Mouse (Mus musculus): ENCODE results near the gene Fam187a. TPM values are rescaled to one million over a fixed set of nuclear protein-coding genes. Genes with fewer than 3 reads are reported as not detected.

Gene Fam187a
- not detected for total RNA-seq (2021)
- long read RNA-seq, experiment 1 = 0 reads
- long read RNA-seq, experiment 2 = 0 reads

DNA sequence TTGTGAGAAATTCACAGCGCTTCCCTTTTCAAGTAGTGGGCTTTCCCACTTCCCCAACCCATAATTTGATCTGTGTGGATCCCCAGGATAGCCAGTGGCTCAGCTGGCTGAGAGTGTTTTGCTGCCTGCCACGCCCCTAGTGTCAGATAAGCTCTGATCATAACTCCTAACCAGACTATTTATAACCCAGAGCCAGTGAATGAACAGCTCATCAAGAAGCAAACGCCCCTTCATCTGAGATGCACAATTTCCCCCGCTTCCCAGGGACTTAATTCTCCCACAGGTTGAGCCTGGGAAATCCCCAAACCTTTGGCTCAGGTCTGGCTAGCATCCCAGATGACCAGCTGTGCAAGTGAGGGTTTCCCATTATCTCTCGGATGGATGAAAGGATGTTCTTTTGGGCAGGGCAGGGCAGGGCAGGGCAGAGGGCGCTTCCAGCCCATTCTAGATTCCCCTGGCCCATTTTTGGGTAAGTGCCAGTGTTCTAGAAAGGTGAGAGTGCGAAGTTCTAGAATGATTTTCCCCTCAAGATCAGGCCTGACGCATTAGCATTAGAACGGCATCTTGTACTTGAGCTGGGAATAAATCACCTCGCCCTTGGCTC lies at the start of gene Fam187a:
Gene Fam187a, plus strand, starts transcription at position 554 of the 604 bp plus-strand sequence.
- DNase-seq (ENCODE audit: low spot score in 2 of 2) = no peak

GRCm38 (mm10) chr11:102835549-102835948 lies 49.4 kb upstream of the Fam187a start, which contains the start of gene Higd1b:
Gene Higd1b (plus strand): TSS chr11:102835849.
- DNase-seq (ENCODE audit: low spot score in 2 of 2) = no peak

GRCm38 (mm10) chr11:102836146-102836545 lies 48.8 kb upstream of the Fam187a start:
- DNase-seq (ENCODE audit: low spot score in 2 of 2) = no peak

- no peak for DNase-seq (ENCODE audit: low spot score in 2 of 2)
Observed at GRCm38 (mm10) chr11:102837385-102837784, 47.6 kb upstream of the Fam187a start.

- no peak for DNase-seq (ENCODE audit: low spot score in 2 of 2)
Observed at GRCm38 (mm10) chr11:102838126-102838525, 46.8 kb upstream of the Fam187a start.

GRCm38 (mm10) chr11:102838616-102839150 lies 46.3 kb upstream of the Fam187a start:
- no peak for DNase-seq (ENCODE audit: low spot score in 2 of 2)

- DNase-seq (ENCODE audit: low spot score in 2 of 2) = no peak
Observed at GRCm38 (mm10) chr11:102845926-102846325, 39.0 kb upstream of the Fam187a start.

GRCm38 (mm10) chr11:102851883-102852282 lies 33.1 kb upstream of the Fam187a start:
- DNase-seq (ENCODE audit: low spot score in 2 of 2) = peak; percentile 76 to 80

- DNase-seq (ENCODE audit: low spot score in 2 of 2) = no peak
Observed at GRCm38 (mm10) chr11:102853760-102854159, 31.2 kb upstream of the Fam187a start.

- no peak for DNase-seq (ENCODE audit: low spot score in 2 of 2)
Observed at GRCm38 (mm10) chr11:102855941-102856340, 29.0 kb upstream of the Fam187a start.

DNA sequence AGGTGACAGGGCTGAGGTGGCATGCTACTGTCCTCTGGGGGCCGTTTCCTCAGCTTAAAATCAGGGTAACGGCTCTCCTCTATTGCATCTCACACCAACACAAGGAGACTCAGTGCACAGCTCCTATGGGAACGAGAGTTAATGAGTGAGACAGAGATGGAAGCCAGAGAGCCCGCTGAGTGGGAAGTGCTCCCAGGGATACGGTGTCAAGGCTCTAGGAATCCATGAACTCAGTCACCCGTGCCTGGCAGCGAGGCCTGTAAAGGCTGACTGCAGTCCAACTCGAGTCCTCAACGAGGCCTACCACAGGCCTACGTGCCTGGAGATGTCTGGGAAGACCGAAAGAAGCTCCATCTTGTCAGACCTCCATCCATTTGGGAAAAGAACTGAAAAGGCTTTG lies 26.0 kb upstream of the Fam187a start:
- DNase-seq (ENCODE audit: low spot score in 2 of 2) = no peak

DNA sequence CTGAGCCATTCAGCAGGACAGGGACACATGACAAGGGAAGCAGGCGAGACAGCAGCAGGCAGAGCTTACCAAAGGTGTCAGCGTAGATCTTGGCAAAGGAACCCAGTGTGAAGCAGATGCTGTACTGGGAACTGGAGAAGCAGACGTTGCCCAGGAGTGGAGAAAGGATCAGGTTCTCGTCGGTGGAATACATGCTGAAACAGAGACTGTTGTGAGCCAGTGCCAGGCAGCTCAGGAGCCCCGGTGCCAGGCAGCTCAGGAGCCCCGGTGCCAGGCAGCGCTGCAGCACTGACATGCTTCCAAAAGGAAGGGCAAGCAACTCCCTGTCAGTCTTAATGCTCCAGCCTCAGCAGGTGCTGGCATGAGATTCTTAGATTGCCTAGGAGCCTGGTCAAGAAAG lies 25.0 kb upstream of the Fam187a start:
- no peak for DNase-seq (ENCODE audit: low spot score in 2 of 2)

GRCm38 (mm10) chr11:102864272-102864671 lies 20.7 kb upstream of the Fam187a start:
- peak; percentile 56 to 66 for DNase-seq (ENCODE audit: low spot score in 2 of 2)

- DNase-seq (ENCODE audit: low spot score in 2 of 2) = no peak
Observed at GRCm38 (mm10) chr11:102874801-102875334, 10.1 kb upstream of the Fam187a start.

GRCm38 (mm10) chr11:102879558-102879957 lies 5.4 kb upstream of the Fam187a start:
- DNase-seq (ENCODE audit: low spot score in 2 of 2) = no peak

DNA sequence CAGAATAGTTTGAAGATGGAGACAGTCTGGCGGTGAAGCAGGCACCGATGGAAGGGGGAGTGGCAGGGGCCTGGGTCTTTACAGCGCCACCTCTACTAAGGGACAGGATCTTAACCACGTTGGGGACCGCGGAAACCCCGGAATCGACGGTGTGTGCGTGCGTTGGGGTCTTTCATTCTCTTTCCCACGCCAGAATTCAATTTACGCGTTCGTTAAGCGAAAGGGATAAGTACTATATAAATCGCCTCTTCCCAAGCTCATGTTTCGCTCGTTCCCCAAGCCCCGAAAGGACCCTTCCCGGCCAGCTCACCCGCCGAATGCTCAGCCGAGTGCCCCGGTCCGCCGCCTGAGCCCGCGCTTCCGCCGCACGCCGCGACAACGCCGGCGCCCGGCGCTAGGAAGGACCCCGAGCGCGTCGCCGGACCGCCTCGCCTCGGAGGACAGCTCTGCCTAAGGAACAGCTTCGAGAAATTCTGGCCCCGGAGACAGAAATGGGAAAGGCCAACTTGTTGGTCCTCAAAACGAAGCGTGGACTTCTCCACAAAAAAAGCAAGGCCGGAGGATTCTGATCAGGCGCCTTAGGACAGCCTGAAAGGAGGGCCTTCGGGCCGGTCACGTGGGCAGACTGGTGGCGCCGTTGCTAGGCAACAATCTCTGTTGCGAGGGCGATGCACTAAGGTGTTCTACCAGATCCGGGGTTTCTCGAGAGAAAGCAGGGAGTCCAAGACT lies 4.2 kb upstream of the Fam187a start, which contains the start of the genes Eftud2 and Ccdc103:
Gene Eftud2, minus strand, starts transcription at position 401 of the 729 bp plus-strand sequence.
Gene Ccdc103, plus strand, starts transcription at position 620 of the 729 bp plus-strand sequence.
- peak; percentile 87 to 92 for DNase-seq (ENCODE audit: low spot score in 2 of 2)

- DNase-seq (ENCODE audit: low spot score in 2 of 2) = no peak
Observed at GRCm38 (mm10) chr11:102881314-102882198, 3.4 kb upstream of the Fam187a start.

- DNase-seq (ENCODE audit: low spot score in 2 of 2) = no peak
Observed at GRCm38 (mm10) chr11:102887433-102887832, 2.5 kb downstream of the Fam187a start.

- no peak for DNase-seq (ENCODE audit: low spot score in 2 of 2)
Observed at GRCm38 (mm10) chr11:102888135-102888534, 3.2 kb downstream of the Fam187a start.

GRCm38 (mm10) chr11:102890096-102890495 lies 5.1 kb downstream of the Fam187a start:
- no peak for DNase-seq (ENCODE audit: low spot score in 2 of 2)
